In the genomic region with DNA sequence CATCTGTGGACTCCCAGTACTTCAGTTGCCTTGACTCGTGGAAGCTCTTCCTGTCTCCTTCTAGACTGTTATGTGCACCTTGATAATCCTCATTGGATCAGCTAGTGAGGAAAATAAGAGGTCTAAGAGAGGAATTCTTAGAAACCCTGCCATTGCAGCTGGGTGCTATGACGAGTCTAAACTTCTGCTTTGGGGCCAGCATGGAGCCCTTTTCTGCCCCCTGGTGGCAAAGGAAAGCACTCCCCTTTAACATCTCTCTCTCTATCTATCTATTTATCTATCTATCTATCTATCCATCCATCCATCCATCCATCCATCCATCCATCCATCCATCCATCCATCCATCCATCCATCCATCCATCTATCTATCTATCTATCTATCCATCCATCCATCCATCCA, we compare ENCODE assay signal across 9 mouse cellular contexts. TPM values are rescaled to one million over a fixed set of nuclear protein-coding genes. Genes with fewer than 3 reads are reported as not detected.
DNase-seq lines count a peak whose midpoint lies in the region; ATAC-seq and TF ChIP-seq lines count a peak whose summit lies in the region.
"Not testable (repeated sequence)": the region's sequence is repeated elsewhere in the genome, so short reads cannot be mapped to it uniquely, and the experiment has no call there.
"Had no signal": no experiment of that assay in that cellular context is flagged by ENCODE, and none has a peak within 500 bp of the region (broad histone marks: within the 10 kb centered on the region; RNA-seq: fewer than 3 reads in every experiment).

No protein-coding gene starts in this region.

- peak; percentile 47 to 82 for TF ChIP-seq CTCF in CH12.LX (conservative IDR thresholded peaks at IDR 0.05 in 1 of 2, IDR thresholded peaks at IDR 0.05 in 1 of 2; ENCODE audit: low read depth in 2 of 2, low read length in 2 of 2)
- peak; percentile 65 for TF ChIP-seq CTCF in gastrocnemius, adult 2 months (IDR thresholded peaks at IDR 0.05)
- TF ChIP-seq CTCF in kidney, adult 2 months (conservative IDR thresholded peaks at IDR 0.05; ENCODE audit: insufficient read depth, insufficient read length, low read depth, low read length): peak; percentile 59
- peak; percentile 62 for TF ChIP-seq CTCF in liver, embryonic 14.5 days (IDR thresholded peaks at IDR 0.05; ENCODE audit: low read depth)
- TF ChIP-seq CTCF in midbrain, postnatal 0 days (IDR thresholded peaks at IDR 0.05): peak; percentile 50
- peak; percentile 31; the same call in 1 of the 2 replicates for TF ChIP-seq CTCF in testis, adult 2 months (IDR thresholded peaks at IDR 0.05; ENCODE audit: control insufficient read depth, insufficient read depth, insufficient replicate concordance, low read depth, low read length)

- not testable (repeated sequence) for H3K27ac ChIP-seq in CH12.LX (ENCODE audit: insufficient read depth, low read depth); gastrocnemius, adult 2 months; kidney, adult 2 months (ENCODE audit: insufficient read depth, low read depth, low read length); liver, embryonic 14.5 days; midbrain, postnatal 0 days (ENCODE audit: low read depth, low read length); testis, adult 2 months (ENCODE audit: control insufficient read depth, insufficient read depth, low read depth, low read length)

- H3K4me1 ChIP-seq in CH12.LX (ENCODE audit: control insufficient read depth in 1 of 2, insufficient read depth in 2 of 2): peaks cover 0 to 25% of the 10 kb centered on the region in 2 experiments; a peak in 3 of 4 replicates
- not testable (repeated sequence) for H3K4me1 ChIP-seq in kidney, adult 2 months (ENCODE audit: control insufficient read depth, insufficient read depth, low read length); liver, embryonic 14.5 days (replicated peaks; ENCODE audit: control insufficient read depth in 2 of 2, insufficient read depth in 2 of 2, low read length in 1 of 2); midbrain, postnatal 0 days (ENCODE audit: insufficient read depth, low read length); testis, adult 2 months (ENCODE audit: control insufficient read depth, insufficient read depth, low read length)

- not testable (repeated sequence) for H3K9ac ChIP-seq in CH12.LX (ENCODE audit: insufficient read depth, low read depth); liver, embryonic 14.5 days (replicated peaks); midbrain, postnatal 0 days (replicated peaks; ENCODE audit: low read length, poor library complexity, severe bottlenecking)

- H3K4me2 ChIP-seq in CH12.LX (ENCODE audit: insufficient read depth, low read depth, poor library complexity, severe bottlenecking); liver, embryonic 14.5 days (ENCODE audit: low read depth); midbrain, postnatal 0 days (ENCODE audit: low read depth, low read length, poor library complexity, severe bottlenecking): not testable (repeated sequence)

- ATAC-seq in liver, embryonic 14.5 days (ENCODE audit: insufficient read depth); midbrain, postnatal 0 days (ENCODE audit: low FRiP score): not testable (repeated sequence)

- not testable (repeated sequence) for TF ChIP-seq POLR2A in CH12.LX (IDR thresholded peaks at IDR 0.05; ENCODE audit: low read depth, low read length); kidney, adult 2 months (IDR thresholded peaks at IDR 0.05; ENCODE audit: low read depth, low read length); testis, adult 2 months (IDR thresholded peaks at IDR 0.05; ENCODE audit: control insufficient read depth, low read depth, low read length)

- H3K4me3 ChIP-seq in CH12.LX (replicated peaks in 1 of 3; ENCODE audit: low read depth in 2 of 3, low read length in 2 of 3, poor library complexity in 1 of 3); gastrocnemius, adult 2 months; kidney, adult 2 months (ENCODE audit: insufficient read depth, low read depth, low read length); liver, embryonic 14.5 days (ENCODE audit: insufficient read depth in 1 of 2, low read depth in 2 of 2, low read length in 2 of 2); midbrain, postnatal 0 days (ENCODE audit: low read depth, low read length); testis, adult 2 months (ENCODE audit: control insufficient read depth, low read depth, low read length): not testable (repeated sequence)

- TF ChIP-seq EP300 in CH12.LX (IDR thresholded peaks at IDR 0.05; ENCODE audit: low read length); liver, embryonic 14.5 days (IDR thresholded peaks at IDR 0.05; ENCODE audit: low read depth): not testable (repeated sequence)

- peak; percentile 74 for DNase-seq in CH12.LX (ENCODE audit: extremely low read depth)
- DNase-seq in adrenal gland, postnatal 25 days: peak; percentile 59
- DNase-seq in cerebellum, postnatal 36 days: peak; percentile 11 to 18
- peak; percentile 64 for DNase-seq in gastrocnemius, adult 2 months
- peak; percentile 28 for DNase-seq in kidney, adult 2 months
- DNase-seq in liver, embryonic 14.5 days (ENCODE audit: low read depth in 3 of 3, low spot score in 3 of 3); midbrain, postnatal 0 days (ENCODE audit: low spot score): not testable (repeated sequence)

- in situ Hi-C loops in CH12.LX (cut with MboI; ENCODE audit: low pct_ligation_motif_present, low pct_unique_long_range_greater_than_20kb, low sequenced_read_pairs): loop anchor here (5.0 to 10.0 kb wide), 3 partner anchors 34 to 392 kb away; a partner anchor contains a TSS

- H3K9me3 ChIP-seq in CH12.LX (replicated peaks; ENCODE audit: low read length); liver, embryonic 14.5 days (ENCODE audit: control insufficient read depth, low read length); midbrain, postnatal 0 days (ENCODE audit: low read length): not testable (repeated sequence)

- H3K79me2 ChIP-seq in CH12.LX (replicated peaks; ENCODE audit: control insufficient read depth, extremely low read depth, insufficient read depth, poor library complexity, severe bottlenecking): not testable (repeated sequence)

- peak; percentile 65 for TF ChIP-seq RAD21 in CH12.LX (IDR thresholded peaks at IDR 0.05; ENCODE audit: low read depth, low read length)

- WGBS in kidney, adult 2 months: 12% methylated on average over 2 of the region's 2 CpGs
- 6% methylated on average over 2 of the region's 2 CpGs for WGBS in liver, embryonic 14.5 days (ENCODE audit: insufficient replicate concordance)
- 30% methylated on average over 2 of the region's 2 CpGs for WGBS in midbrain, postnatal 0 days

- dilution Hi-C loops in CH12.LX (cut with MboI; ENCODE audit: extremely low pct_ligation_motif_present, extremely low pct_unique_long_range_greater_than_20kb, low sequenced_read_pairs): not testable (repeated sequence)

- intact Hi-C loops in gastrocnemius, adult 2 months (cut with DNase I): loop anchor here (2.0 kb wide), 2 partner anchors 28 to 94 kb away; no protein-coding TSS in a partner anchor

- not testable (repeated sequence) for H3K27me3 ChIP-seq in CH12.LX (replicated peaks); kidney, adult 2 months (replicated peaks; ENCODE audit: control insufficient read depth, insufficient read depth, low read length); liver, embryonic 14.5 days (ENCODE audit: control insufficient read depth, insufficient read depth, low read length); midbrain, postnatal 0 days (ENCODE audit: insufficient read depth, low read length); testis, adult 2 months (ENCODE audit: control insufficient read depth, insufficient read depth, low read length)

- H3K36me3 ChIP-seq in CH12.LX (replicated peaks in 1 of 2; ENCODE audit: control insufficient read depth in 1 of 2, insufficient read depth in 1 of 2, low read length in 1 of 2): peaks cover 0 to 15% of the 10 kb centered on the region in 2 experiments
- not testable (repeated sequence) for H3K36me3 ChIP-seq in kidney, adult 2 months (ENCODE audit: control insufficient read depth, insufficient read depth, low read length); liver, embryonic 14.5 days (replicated peaks; ENCODE audit: control insufficient read depth, insufficient read depth, low read depth); midbrain, postnatal 0 days (ENCODE audit: insufficient read depth, low read length); testis, adult 2 months (ENCODE audit: control insufficient read depth, insufficient read depth, low read length)

TF ChIP-seq in CH12.LX, 34 proteins besides CTCF, POLR2A, EP300 and RAD21:
- 0 out of 2 replicates have a peak, but pooled peaks have one; percentile 11 for TF ChIP-seq ZC3H11A (IDR thresholded peaks at IDR 0.05; ENCODE audit: low read depth, low read length)
- TF ChIP-seq SMC3 (IDR thresholded peaks at IDR 0.05; ENCODE audit: low read depth, low read length): peak; percentile 89

RNA-seq across cellular contexts. Expression of a gene that starts 23.7 kb away (rescaled TPM):
- total RNA-seq in CH12.LX (2012; rRNA removed) (0.50 and 0.55 TPM in 2 replicates), CH12.LX (2014; rRNA removed) (2.5 and 3.7 TPM in 2 replicates)
- 2.5 and 2.8 TPM in 2 replicates for polyA plus RNA-seq in CH12.LX (2012; ENCODE audit: insufficient read length, low read depth)
- 0.36 and 1.1 TPM in 2 replicates for total RNA-seq in adrenal gland, postnatal 25 days (2021)
- total RNA-seq in gastrocnemius, adult 2 months (2021): under 1 TPM; 0.11 to 0.20 TPM
- 6.5 and 8.2 TPM in 2 replicates for polyA plus RNA-seq in kidney, adult 2 months (2012; rRNA removed)
- polyA plus RNA-seq in liver, embryonic 14.5 days (2012; rRNA removed): 1.3 and 2.1 TPM in 2 replicates
- polyA plus RNA-seq in liver, embryonic 14.5 days (2014; fragmentation: Nextera tagmentation; extraction: Ambion mirVana): 2.0 and 2.1 TPM in 2 replicates
- 12.4 and 13.0 TPM in 2 replicates for total RNA-seq in midbrain, postnatal 0 days (2014; rRNA removed)
- polyA plus RNA-seq in midbrain, postnatal 0 days (2015; fragmentation: Nextera tagmentation; extraction: Ambion mirVana): 8.1 and 8.2 TPM in 2 replicates
- polyA plus RNA-seq in testis, adult 2 months (2012; rRNA removed): 0.81 and 1.7 TPM in 2 replicates
- polyA plus RNA-seq: myocyte had no signal
